Mouse (Mus musculus) bone marrow, adult 2 months (tissue): ENCODE data around the gene Sfn. TPM values are rescaled to one million over a fixed set of nuclear protein-coding genes. Genes with fewer than 3 reads are reported as not detected.

Experiments
- H3K27ac ChIP-seq: fragments of 200-500 bp; 2 replicates; pipeline ENCODE4 v1.5.1; 2012; ENCODE audit warnings: low read depth, mild to moderate bottlenecking, control low read depth, inconsistent platforms, low read length; ENCODE audit not compliant: control insufficient read depth, poor library complexity, insufficient read depth
- H3K4me1 ChIP-seq: fragments of 200-500 bp; 2 replicates; pipeline ENCODE4 v1.6.1; 2011; ENCODE audit warnings: low read length; ENCODE audit not compliant: control insufficient read depth, insufficient read depth
- H3K4me3 ChIP-seq: fragments of 200-500 bp; replicated peaks from 2 replicates; pipeline ENCODE3; 2011; ENCODE audit warnings: mild to moderate bottlenecking, low read depth, low read length, control low read depth; ENCODE audit not compliant: control insufficient read depth
- CTCF ChIP-seq: fragments of 200-500 bp; IDR thresholded peaks from 2 replicates; pipeline ENCODE4 v1.5.1; 2011; ENCODE audit warnings: low read length, control low read depth; ENCODE audit not compliant: control insufficient read depth, insufficient read depth
- POLR2A ChIP-seq: fragments of 200-500 bp; IDR thresholded peaks from 2 replicates; pipeline ENCODE4 v1.6.1; 2011; ENCODE audit warnings: low read depth, mild to moderate bottlenecking, control low read depth, low read length, borderline replicate concordance; ENCODE audit not compliant: control insufficient read depth
- WGBS: fragments of 180-500 bp; shearing (Covaris S2); methylation state at CpG from one replicate; pipeline ENCODE4 v1.1.7; 2018; 5-methylcytosine and 5-hydroxymethylcytosine counted together
- polyA plus RNA-seq: library from polyadenylated mRNA; stranded (reverse); fragments of >200 nt; gene quantifications from 2 replicates; pipeline ENCODE4 v1.2.4, GENCODE M21; 2011; ENCODE audit warnings: low replicate concordance; ENCODE audit not compliant: missing spikeins, insufficient read depth, insufficient read length

Sfn gene
- polyA plus RNA-seq, 1 experiment = 19.0 TPM

DNA sequence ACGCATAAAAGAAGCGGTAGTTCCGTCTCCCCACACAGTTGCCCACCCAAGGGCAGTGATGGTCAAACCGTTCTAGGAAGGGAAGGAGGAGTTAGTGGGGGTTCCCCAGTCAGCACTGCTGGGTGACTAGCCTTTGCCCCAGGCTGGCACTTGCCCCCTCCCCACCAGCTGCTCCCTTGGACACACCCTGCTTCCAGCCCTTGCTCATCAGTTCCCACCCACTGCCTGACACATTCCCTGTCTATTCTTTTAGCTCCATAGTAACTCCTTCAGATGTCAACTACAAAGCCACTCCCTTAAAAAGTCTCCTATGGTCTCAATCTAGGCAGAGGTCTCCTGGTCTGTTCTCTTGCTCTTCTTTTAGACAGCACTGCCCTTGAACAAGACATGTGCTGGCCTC, 11.9 kb upstream of the Sfn start:
- 94% methylated on average over 4 of the region's 4 CpGs for WGBS
- H3K27ac ChIP-seq = no peak overlapping the region
- H3K4me3 ChIP-seq = no peak overlapping the region
- TF ChIP-seq CTCF (no peak), POLR2A (no peak)
- H3K4me1 ChIP-seq = no peaks in the 10 kb centered on the region; the same call in 1 of the 2 replicates

DNA sequence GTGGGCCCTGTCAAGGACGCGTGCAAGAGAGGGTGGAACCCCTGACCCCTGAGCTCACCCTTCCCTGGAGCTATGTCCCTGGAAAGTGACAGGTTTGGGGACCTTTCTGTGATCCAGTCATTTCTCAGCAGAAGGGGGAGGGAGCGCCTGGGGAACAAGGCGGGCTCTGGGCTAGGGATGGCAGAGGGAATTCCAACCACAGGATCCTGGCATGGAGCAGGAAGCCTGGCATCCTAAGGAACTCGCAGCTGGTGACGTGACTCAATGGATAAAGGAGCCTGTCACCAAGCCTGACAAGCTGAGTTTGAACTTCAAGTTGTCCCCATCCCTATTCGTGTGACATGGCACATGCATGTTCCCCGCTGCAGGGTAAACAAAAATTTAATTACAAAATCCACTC, 11.1 kb upstream of the Sfn start:
- TF ChIP-seq CTCF (no peak), POLR2A (no peak)
- 92% methylated on average over 8 of the region's 8 CpGs for WGBS
- no peaks in the 10 kb centered on the region; the same call in 1 of the 2 replicates for H3K4me1 ChIP-seq
- no peak overlapping the region for H3K4me3 ChIP-seq
- H3K27ac ChIP-seq = no peak overlapping the region

DNA sequence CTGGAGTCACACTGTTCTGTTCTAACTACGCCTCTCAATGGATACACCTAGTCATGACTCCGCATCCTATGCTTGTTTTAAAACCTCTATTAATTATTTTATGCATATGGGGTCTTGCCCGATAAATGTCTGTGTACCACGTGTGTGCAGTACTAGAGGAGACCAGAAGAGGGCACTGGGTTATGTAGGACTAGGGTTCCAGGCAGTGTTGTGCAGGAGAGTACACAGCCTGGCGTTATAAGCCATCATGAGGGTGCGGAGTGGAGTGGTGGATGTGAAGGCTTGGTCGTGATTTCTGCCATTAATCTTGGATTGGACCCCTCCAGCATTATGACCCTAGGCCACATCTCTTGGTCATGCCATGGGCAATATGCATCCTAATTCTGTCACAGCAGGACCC, 10.4 kb upstream of the Sfn start:
- Histone ChIP-seq H3K4me3 (no peak overlapping the region), H3K27ac (no peak overlapping the region), H3K4me1 (no peaks in the 10 kb centered on the region; the same call in 1 of the 2 replicates)
- WGBS = 96% methylated on average over 7 of the region's 7 CpGs
- peak; percentile 11; the same call in 1 of the 2 replicates for TF ChIP-seq CTCF
- no peak for TF ChIP-seq POLR2A

DNA sequence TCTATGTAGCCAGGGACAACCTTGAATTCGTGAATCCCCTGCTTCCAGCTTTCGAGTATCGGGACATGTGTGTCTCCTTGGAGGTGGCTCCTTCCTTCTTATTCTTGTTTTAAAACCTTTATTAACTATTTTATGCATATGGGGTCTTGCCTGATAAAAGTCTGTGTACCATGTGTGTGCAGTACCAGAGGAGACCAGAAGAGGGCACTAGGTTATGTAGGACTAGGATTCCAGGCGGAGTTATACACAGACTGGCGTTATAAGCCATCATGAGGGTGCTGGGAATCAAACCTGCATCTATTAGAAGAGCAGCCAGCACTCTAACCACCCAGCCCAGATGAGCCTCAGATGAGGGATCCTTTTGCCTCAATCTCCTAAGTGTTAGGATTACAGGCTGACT, 9.8 kb upstream of the Sfn start:
- TF ChIP-seq POLR2A (no peak), CTCF (no peak)
- no peak overlapping the region for H3K27ac ChIP-seq
- 95% methylated on average over 5 of the region's 5 CpGs for WGBS
- H3K4me1 ChIP-seq = no peaks in the 10 kb centered on the region; the same call in 1 of the 2 replicates
- no peak overlapping the region for H3K4me3 ChIP-seq

DNA sequence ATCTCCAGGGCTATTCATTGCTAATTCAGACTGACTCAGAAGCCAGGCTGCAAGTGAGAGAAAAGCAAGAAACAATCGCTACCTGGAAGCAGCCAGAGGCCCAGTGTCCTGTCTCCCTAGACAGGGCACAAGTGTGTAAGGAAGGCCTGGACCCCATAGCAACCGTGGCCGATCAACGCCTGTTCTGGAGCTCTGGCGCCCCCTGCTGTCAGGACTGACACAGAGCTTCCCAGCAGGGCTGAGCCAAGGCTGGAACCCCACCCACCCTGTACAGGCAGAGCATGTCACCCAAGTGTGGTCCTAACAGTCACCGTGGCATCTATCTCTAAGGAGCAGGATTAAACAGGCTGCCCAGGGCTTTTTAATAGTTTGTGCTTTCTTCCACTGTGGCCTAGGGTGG, 7.8 kb upstream of the Sfn start:
- WGBS = 12% methylated on average over 6 of the region's 6 CpGs
- TF ChIP-seq POLR2A (no peak), CTCF (peak; percentile 97)
- H3K27ac ChIP-seq = no peak overlapping the region
- H3K4me1 ChIP-seq = no peaks in the 10 kb centered on the region; the same call in 1 of the 2 replicates
- H3K4me3 ChIP-seq = no peak overlapping the region

DNA sequence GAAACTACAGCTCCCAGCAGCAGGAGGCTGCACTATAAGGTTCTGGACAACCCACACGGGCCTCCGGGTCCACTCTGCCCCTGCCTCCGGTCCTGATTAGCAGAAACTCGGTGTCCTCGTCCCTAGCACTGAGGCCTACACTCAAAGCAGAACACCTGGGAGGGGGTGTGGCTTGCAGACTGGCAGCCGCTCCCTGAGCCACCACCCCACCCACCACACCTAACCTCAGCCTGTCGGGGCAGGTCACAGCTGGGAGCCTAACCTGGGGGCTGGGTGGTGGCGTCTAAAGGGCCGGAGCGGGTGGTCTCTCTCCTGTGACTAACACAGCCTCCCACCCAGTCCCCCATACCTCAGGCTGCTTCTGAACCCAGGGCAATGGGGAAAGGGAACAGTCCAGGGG, 5.3 kb upstream of the Sfn start:
- H3K4me1 ChIP-seq = no peaks in the 10 kb centered on the region
- H3K27ac ChIP-seq = no peak overlapping the region
- no peak overlapping the region for H3K4me3 ChIP-seq
- TF ChIP-seq CTCF (no peak), POLR2A (no peak)
- WGBS = 86% methylated on average over 10 of the region's 10 CpGs

DNA sequence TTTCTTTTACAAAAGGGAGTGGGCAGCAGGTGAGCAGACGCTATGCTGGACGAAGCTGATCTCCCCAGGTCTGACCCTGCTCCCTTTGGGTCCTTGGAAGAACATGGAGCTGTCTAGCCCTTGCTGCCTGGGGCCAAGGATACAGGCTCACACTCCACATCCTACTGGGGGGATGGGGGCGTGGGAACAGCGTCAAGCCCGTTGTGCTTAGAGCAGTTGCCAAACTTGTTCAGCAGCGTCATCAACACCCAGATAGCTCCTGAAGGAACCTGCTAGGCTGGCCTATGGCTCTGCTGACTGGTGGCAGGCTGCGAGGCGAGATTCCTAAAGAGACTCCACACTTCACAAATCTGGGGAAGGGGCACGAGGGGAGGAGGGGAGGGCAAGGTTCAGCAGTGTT, 3.4 kb upstream of the Sfn start:
- TF ChIP-seq POLR2A (no peak), CTCF (no peak)
- 77% methylated on average over 9 of the region's 9 CpGs for WGBS
- H3K4me3 ChIP-seq = no peak overlapping the region
- no peak overlapping the region for H3K27ac ChIP-seq
- H3K4me1 ChIP-seq = no peaks in the 10 kb centered on the region; the same call in 1 of the 2 replicates

DNA sequence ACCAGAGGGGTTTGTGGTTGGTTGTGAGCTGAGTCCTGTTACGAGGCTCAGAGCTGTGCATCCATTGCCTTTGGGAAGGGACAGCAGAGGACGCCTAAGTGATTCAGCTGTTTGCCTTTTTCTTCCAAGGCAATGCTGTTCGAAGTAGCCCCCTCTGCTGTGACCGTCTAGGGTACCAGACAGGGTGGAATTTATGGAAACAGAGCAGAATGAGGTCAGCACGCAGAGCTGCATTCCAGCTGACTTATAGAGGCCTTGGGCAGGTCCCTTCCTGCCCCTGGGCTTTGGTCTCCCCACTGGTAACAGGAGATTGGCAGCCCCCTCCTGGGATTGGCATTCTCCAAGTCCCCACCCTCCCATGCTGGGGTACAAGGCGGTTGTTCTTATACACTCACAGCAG, 2.9 kb upstream of the Sfn start:
- no peak overlapping the region for H3K4me3 ChIP-seq
- WGBS = 88% methylated on average over 6 of the region's 6 CpGs
- no peak overlapping the region for H3K27ac ChIP-seq
- no peaks in the 10 kb centered on the region; the same call in 1 of the 2 replicates for H3K4me1 ChIP-seq
- TF ChIP-seq CTCF (no peak), POLR2A (no peak)

DNA sequence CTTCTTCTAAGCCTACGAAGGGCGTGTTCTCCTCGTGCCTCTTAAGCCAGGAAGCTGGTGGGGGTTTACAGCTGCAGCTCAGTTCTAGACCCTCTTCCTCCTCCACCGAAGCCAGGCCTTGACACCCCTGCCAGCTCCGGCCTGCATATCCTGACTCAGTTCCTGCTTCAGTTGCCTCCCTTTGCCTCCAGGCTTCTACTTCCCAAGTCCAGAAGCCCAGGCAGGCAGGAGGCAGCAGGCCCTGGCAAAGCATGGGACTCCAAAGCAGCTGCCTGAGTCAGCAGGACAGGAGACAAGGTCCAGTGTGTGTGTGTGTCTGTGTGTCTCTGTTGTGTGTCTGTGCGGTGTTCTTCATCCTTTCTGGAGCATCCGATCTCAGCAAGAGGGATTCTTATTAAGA, 2.2 kb upstream of the Sfn start:
- no peak overlapping the region for H3K4me3 ChIP-seq
- TF ChIP-seq POLR2A (no peak), CTCF (no peak)
- no peaks in the 10 kb centered on the region; the same call in 1 of the 2 replicates for H3K4me1 ChIP-seq
- H3K27ac ChIP-seq = no peak overlapping the region
- WGBS = 81% methylated on average over 7 of the region's 7 CpGs

DNA sequence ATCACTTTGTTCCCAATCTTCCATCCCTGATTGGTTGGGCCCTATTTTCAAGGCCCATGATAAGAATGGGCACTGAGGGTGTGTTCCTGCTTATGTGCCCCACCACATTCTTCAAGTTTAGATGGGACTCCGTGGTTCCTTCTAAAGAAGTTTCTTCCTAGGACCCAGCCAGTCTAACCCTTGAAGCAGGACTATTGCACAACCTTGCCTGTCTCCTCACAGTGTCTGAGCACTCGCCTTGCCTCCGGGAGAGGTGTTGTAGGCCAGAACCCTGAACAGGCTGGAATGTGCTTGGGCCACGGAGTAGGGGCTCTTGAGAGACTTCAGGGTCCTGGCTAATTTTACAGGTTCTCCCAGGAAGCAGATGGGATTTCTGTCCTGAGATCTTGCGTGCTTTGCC, 1.1 kb upstream of the Sfn start:
- no peak for TF ChIP-seq POLR2A
- no peak for TF ChIP-seq CTCF
- Histone ChIP-seq H3K27ac (no peak overlapping the region), H3K4me1 (no peaks in the 10 kb centered on the region; the same call in 1 of the 2 replicates), H3K4me3 (no peak overlapping the region)
- 67% methylated on average over 5 of the region's 5 CpGs for WGBS
